In the genomic region with DNA sequence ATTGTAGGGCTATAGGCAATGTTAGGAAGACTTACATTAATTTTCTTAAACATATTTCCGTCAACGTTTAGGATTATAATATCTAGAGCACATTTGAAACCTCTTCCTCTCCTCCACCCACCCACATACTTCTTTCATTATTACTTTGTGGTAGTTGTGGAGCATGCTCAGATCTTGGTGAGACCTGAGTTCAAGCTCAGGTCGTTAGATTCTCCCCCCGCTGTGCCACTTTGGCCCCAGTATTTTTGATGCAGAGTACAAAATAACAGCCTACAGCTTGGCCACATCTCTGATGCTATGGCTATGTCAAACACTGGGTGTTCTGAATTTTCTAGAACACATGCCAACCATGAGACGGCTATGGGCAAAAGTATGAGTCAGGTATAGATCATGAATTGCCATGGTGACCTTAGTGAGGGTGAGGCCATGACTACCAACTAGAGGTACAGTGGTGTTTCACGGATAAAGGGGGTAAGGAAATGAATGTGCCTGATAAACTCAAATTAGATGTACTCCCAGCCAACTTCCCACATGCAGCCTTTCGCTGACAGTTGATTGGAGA, we compare ENCODE assay signal across 17 mouse cellular contexts.
"Had no signal": no experiment of that assay in that cellular context is flagged by ENCODE, and none has a peak within 500 bp of the region (broad histone marks: within the 10 kb centered on the region; RNA-seq: fewer than 3 reads in every experiment).

No protein-coding gene starts in this region.

- H3K27me3 ChIP-seq: limb, embryonic 15.5 days; midbrain, embryonic 15.5 days; neural tube, embryonic 13.5 days; stomach, embryonic 15.5 days had no signal

- H3K4me1 ChIP-seq: limb, embryonic 15.5 days; liver, embryonic 12.5 days; megakaryocyte, embryonic 14.5 days; midbrain, embryonic 15.5 days; neural tube, embryonic 13.5 days; stomach, embryonic 15.5 days had no signal

- H3K9me3 ChIP-seq: limb, embryonic 15.5 days; liver, embryonic 12.5 days; megakaryocyte, embryonic 14.5 days; midbrain, embryonic 15.5 days; neural tube, embryonic 13.5 days; stomach, embryonic 15.5 days had no signal

- H3K36me3 ChIP-seq: limb, embryonic 15.5 days; liver, embryonic 12.5 days; midbrain, embryonic 15.5 days; neural tube, embryonic 13.5 days; stomach, embryonic 15.5 days had no signal

- H3K4me3 ChIP-seq: limb, embryonic 15.5 days; liver, embryonic 12.5 days; megakaryocyte, embryonic 14.5 days; midbrain, embryonic 15.5 days; neural tube, embryonic 13.5 days; stomach, embryonic 15.5 days had no signal

- H3K4me2 ChIP-seq: limb, embryonic 15.5 days; liver, embryonic 12.5 days; lung, embryonic 14.5 days; midbrain, embryonic 11.5 days; midbrain, embryonic 15.5 days; neural tube, embryonic 13.5 days; stomach, embryonic 15.5 days had no signal

- DNase-seq: kidney, postnatal 14 days; layer of hippocampus, adult 9-11 months; layer of hippocampus, postnatal 36 days; lung, embryonic 14.5 days; lung, postnatal 10 days; lung, postnatal 4 days; retina, postnatal 1 day; right cerebral cortex, postnatal 4 days; thymus, adult 2 months; thymus, postnatal 36 days had no signal

- H3K9ac ChIP-seq: limb, embryonic 15.5 days; liver, embryonic 12.5 days; lung, embryonic 14.5 days; midbrain, embryonic 15.5 days; neural tube, embryonic 13.5 days; stomach, embryonic 15.5 days had no signal

- ATAC-seq: liver, embryonic 12.5 days; midbrain, embryonic 15.5 days had no signal

- H3K27ac ChIP-seq: limb, embryonic 15.5 days; liver, embryonic 12.5 days; midbrain, embryonic 15.5 days; neural tube, embryonic 13.5 days; stomach, embryonic 15.5 days had no signal
